Mouse (Mus musculus): ENCODE data around the gene Carmil1. TPM values are rescaled to one million over a fixed set of nuclear protein-coding genes. Genes with fewer than 3 reads are reported as not detected.

Gene Carmil1
- polyA plus RNA-seq, 1 experiment = 15.1 TPM

- no peak for DNase-seq (ENCODE audit: low spot score)
Measured at GRCm38 (mm10) chr13:24154281-24155061, 126.1 kb downstream of the Carmil1 start.

GRCm38 (mm10) chr13:24152610-24153009, 128.0 kb downstream of the Carmil1 start:
- DNase-seq (ENCODE audit: low spot score) = no peak

- no peak for DNase-seq (ENCODE audit: low spot score)
Measured at GRCm38 (mm10) chr13:24151335-24151734, 129.3 kb downstream of the Carmil1 start.

GRCm38 (mm10) chr13:24148549-24148948, 132.0 kb downstream of the Carmil1 start:
- no peak for DNase-seq (ENCODE audit: low spot score)

GRCm38 (mm10) chr13:24147006-24147405, 133.6 kb downstream of the Carmil1 start:
- DNase-seq (ENCODE audit: low spot score) = no peak

GRCm38 (mm10) chr13:24146541-24146940, 134.1 kb downstream of the Carmil1 start:
- no peak for DNase-seq (ENCODE audit: low spot score)

- no peak for DNase-seq (ENCODE audit: low spot score)
Measured at GRCm38 (mm10) chr13:24144858-24145257, 135.7 kb downstream of the Carmil1 start.

GRCm38 (mm10) chr13:24144141-24144540, 136.5 kb downstream of the Carmil1 start:
- no peak for DNase-seq (ENCODE audit: low spot score)

- no peak for DNase-seq (ENCODE audit: low spot score)
Measured at GRCm38 (mm10) chr13:24136836-24137235, 143.8 kb downstream of the Carmil1 start.

GRCm38 (mm10) chr13:24135282-24136230, 145.0 kb downstream of the Carmil1 start:
- no peak for DNase-seq (ENCODE audit: low spot score)

GRCm38 (mm10) chr13:24132866-24133265, 147.7 kb downstream of the Carmil1 start:
- no peak for DNase-seq (ENCODE audit: low spot score)

- DNase-seq (ENCODE audit: low spot score) = no peak
Measured at GRCm38 (mm10) chr13:24131319-24131718, 149.3 kb downstream of the Carmil1 start.

- DNase-seq (ENCODE audit: low spot score) = no peak
Measured at GRCm38 (mm10) chr13:24130741-24131140, 149.9 kb downstream of the Carmil1 start.

- DNase-seq (ENCODE audit: low spot score) = no peak
Measured at GRCm38 (mm10) chr13:24128731-24129130, 151.9 kb downstream of the Carmil1 start.

- DNase-seq (ENCODE audit: low spot score) = no peak
Measured at GRCm38 (mm10) chr13:24125865-24126264, 154.7 kb downstream of the Carmil1 start.

GRCm38 (mm10) chr13:24117181-24117812, 163.3 kb downstream of the Carmil1 start:
- no peak for DNase-seq (ENCODE audit: low spot score)

- DNase-seq (ENCODE audit: low spot score) = no peak
Measured at GRCm38 (mm10) chr13:24112689-24113348, 167.8 kb downstream of the Carmil1 start.

GRCm38 (mm10) chr13:24110329-24110728, 170.3 kb downstream of the Carmil1 start:
- no peak for DNase-seq (ENCODE audit: low spot score)

GRCm38 (mm10) chr13:24108282-24108681, 172.3 kb downstream of the Carmil1 start:
- no peak for DNase-seq (ENCODE audit: low spot score)

GRCm38 (mm10) chr13:24107058-24107457, 173.5 kb downstream of the Carmil1 start:
- no peak for DNase-seq (ENCODE audit: low spot score)

- DNase-seq (ENCODE audit: low spot score) = no peak
Measured at GRCm38 (mm10) chr13:24105838-24106237, 174.8 kb downstream of the Carmil1 start.

GRCm38 (mm10) chr13:24105340-24105669, 175.3 kb downstream of the Carmil1 start:
- no peak for DNase-seq (ENCODE audit: low spot score)

Data from urinary bladder, adult 2 months (tissue).